Mouse (Mus musculus) hindlimb bud, embryonic 11.5 days (tissue): ENCODE results near the gene Nemf.
A peak's percentile ranks its signal among the peaks of the same experiment; 100 is the strongest.

Experiments used
- DNase-seq: peaks from one replicate; pipeline ENCODE4 v3.0.0-alpha.2; 2012; ENCODE audit warnings: low read depth, low spot score; ENCODE audit errors: extremely low spot score

Gene Nemf

DNA sequence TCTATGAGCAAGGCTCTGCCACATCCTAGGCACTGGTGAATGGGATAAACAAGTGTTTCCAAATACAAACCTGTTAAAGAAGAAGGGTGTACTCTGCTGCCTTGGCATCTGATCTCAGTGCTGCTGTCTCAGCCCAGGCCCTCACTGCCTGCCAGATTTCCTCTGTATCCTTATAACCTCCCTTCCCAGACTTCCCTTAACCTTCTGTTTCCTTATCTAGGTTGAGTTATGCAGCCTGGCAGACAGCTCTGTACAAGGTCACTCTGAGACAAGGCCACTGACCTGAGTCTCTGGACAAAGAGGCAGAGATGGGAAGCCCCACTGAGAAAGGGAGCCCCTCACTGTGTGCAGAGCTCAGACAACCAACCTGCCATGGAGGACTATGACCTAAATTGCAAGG is 38.5 kb downstream of the Nemf start:
- no peak for DNase-seq

GRCm38 (mm10) chr12:69309659-69310058 is 47.3 kb downstream of the Nemf start:
- DNase-seq = no peak

DNA sequence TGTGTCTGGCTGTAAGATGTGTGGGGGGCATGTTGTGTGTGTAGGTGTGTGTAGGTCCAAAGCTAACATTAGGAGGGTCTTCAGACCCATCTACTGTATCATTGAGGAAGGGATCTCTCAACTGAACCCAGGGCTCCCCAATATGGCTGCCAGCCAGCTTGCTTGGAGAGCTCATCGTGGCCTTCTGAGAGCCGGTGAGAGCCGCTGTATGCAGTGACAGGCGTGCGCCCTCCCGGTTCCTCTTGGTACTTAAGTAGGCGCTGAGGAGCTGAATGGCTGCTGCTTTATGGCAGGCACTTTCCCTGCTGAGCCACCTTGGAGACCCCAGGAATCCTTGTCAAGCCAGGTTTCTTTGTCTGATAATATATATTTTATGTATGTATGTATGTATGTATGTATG is 50.6 kb downstream of the Nemf start:
- DNase-seq = no peak

GRCm38 (mm10) chr12:69304051-69304450 is 52.9 kb downstream of the Nemf start:
- DNase-seq = no peak

- DNase-seq = no peak
These were observed 54.8 kb downstream of the Nemf start for GRCm38 (mm10) chr12:69302171-69302570.

DNA sequence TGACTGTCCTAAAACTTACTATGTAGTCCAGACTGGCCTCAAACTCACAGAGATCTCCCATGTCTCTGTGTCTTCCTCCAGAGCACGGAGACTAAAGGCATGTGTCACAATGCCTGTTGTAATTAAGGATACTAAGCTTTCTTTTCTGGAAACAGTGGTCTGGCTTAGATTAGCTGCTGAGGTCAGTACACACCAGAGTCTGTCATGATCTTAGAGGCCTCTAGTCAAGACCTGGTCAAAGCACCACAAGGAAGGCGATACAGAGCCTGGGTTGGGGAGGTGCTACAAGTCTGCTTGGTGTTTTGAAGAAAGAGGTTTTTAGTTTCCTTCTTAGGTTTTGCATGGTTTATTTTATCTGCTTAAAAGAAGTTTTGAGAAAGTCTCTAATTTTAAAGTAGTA is 56.6 kb downstream of the Nemf start:
- no peak for DNase-seq

- DNase-seq = no peak
These were observed 57.1 kb downstream of the Nemf start for GRCm38 (mm10) chr12:69299831-69300230.

GRCm38 (mm10) chr12:69299231-69299630 is 57.7 kb downstream of the Nemf start:
- DNase-seq = no peak

DNA sequence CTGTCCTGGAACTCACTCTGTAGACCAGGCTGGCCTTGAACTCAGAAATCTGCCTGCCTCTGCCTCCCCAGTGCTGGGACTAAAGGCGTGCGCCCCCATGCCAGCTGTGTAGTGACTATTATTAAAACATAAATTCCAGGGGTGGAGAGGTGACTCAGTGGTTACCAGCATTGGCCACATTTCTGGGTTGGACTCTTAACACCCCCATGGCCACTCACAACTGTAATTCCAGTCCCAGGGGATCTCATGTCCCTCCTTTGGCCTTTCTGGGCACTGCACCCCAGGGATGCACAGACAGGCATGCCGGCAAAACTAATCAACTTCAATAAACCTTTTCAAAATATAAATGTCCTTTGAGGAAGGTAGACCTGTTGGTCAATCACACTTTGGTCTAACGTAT is 58.7 kb downstream of the Nemf start:
- DNase-seq = no peak

DNA sequence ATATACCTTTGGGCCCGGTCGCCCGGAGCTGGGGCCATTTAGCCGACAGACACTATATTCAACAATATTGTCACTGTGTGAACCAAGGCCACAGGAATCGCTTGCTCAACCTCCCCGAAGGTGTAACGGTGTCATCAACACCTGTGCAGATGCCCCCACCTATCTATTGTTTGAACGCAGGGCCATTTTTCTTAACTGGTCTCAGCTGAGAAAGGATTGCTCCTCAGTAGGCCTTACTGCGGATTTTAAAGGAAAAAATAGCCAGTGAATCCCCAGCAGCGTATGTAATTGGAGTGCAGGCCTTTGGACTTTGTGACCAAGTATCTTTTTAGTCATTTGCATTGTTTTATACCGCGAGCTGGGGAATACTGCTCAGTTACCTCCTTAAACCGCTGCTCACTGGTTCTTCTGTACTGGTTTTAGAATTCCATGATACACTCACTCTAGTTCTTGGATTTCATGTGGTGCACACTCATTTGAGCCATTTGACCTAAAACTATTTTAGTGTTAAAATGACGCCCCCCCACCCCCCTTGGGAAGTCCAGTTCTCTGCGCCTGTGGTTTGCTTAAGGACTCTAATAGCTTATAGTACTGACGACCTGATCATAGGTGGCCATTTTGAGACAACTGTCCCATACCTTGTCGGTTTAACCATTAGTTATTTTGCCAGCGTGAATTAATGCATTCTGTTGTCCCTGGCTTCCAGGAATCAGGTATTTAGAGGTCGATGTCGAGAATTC is 59.4 kb downstream of the Nemf start:
- no peak for DNase-seq

GRCm38 (mm10) chr12:69296511-69297410 is 60.2 kb downstream of the Nemf start, which contains the start of gene Klhdc2:
Klhdc2 (plus strand) TSS chr12:69296681.
- DNase-seq = peak; percentile 39

- no peak for DNase-seq
These were observed 61.3 kb downstream of the Nemf start for GRCm38 (mm10) chr12:69295651-69296050.

DNA sequence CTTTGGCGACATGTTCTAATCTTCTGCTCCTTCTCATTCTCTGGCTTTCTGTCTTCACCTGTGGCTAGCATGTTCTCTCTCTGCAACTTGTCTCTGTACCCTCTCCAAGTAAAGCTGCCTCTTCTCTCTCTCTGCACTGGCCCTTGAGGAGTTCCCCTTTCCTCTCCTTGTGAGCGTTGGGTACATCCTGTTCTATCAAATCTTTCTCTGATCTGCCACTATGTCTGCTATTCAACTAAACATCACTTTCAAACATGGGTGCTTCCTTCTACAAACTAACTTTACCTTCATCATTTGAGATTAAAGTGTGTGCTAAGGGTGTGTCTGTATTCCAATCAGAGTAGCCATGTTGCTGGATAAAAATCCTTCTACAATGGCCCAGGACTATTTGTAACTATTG is 62.0 kb downstream of the Nemf start:
- DNase-seq = no peak

DNA sequence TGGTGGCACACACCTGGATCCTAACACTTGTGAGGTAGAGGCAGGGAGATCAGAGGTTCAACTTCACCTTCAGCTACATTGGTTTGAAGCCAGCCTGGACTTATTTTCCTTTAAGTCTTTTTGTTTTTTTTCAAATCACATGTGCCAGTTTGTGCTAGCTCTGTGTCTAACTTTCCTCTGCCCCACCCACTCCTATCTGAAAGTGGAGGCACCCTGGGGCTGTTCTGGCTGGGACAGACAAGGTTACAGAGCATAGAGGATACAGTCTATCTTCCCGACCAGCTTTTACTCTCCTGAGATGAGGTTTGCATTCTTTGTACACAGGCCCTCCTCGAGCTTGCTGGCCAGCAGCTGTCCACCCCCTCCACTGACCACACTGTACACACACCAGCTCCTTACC is 63.1 kb downstream of the Nemf start:
- DNase-seq = no peak

DNA sequence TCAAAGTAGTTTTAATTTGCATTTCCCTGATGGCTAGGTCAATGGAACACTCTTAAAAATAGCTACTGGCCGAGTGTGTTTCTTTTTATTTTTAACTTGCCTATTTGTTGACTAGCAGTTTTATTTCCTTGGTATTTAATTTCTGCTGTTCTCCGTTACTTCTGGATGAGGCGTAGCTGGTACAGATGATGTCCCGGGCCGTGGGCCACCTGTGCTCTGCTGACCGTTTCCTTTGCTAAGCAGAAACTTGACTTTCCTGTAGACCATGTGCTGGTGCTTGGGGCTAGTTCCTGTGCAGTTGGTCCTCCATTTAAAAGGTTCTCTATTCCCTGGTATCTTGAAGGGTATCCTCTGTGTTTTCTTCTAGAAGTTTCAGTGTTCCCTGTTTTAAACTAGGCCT is 64.6 kb downstream of the Nemf start:
- no peak for DNase-seq

DNA sequence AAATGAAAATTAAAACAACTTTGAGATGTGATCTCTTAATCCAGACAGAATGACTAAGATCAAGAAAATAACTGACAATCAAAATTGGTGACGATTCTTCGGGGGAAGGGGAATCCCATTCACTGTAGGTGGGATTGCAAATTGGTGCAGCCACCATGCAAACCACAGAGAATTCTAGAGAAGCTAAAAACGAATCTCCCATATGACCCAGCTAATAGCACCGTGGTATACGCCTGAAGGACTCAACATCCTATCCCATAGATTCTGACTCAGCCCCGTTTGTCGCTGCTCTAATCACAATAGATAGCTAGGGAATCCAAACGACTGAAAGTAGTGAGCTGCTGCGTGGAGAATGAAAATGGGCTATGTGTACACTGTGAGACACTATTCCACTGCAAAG is 68.3 kb downstream of the Nemf start:
- no peak for DNase-seq

DNA sequence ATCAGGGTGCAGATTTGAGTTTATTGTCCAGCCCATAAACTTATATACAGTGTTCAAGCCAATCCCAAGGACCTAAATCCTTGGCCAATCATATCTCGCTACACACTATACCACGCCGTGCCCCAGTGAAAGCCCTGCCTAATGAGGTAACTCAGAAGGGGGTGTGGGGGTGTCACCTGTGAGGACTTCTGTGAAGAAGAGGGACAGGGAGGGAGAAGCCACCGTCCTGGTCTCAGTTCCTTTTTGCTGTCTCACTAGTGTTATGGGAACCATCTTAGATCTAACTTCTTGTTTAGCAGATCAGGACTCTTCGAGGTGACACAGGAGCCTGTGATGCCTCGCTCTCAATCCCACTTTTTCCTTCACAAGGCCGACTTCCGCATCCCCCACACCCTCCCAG is 69.4 kb downstream of the Nemf start:
- DNase-seq = no peak

DNA sequence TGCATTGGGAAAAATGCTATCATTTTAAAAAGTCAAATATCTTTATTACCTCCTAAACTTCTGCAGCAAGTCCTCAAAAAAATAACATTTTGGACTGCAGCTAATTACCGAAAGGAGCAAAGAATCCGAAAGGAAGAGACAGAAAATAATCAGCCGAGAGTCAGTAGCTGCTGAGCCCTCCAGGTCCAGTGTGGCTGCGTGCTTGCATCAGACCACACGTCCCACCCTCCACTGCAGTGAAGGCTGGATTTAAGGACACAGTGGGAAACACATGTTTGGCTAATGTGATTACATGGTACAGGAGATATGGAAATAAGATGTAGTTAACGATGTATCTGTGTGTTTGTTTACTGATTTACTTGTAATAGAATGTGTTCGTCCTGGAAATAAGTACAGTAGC is 73.8 kb downstream of the Nemf start:
- DNase-seq = no peak

DNA sequence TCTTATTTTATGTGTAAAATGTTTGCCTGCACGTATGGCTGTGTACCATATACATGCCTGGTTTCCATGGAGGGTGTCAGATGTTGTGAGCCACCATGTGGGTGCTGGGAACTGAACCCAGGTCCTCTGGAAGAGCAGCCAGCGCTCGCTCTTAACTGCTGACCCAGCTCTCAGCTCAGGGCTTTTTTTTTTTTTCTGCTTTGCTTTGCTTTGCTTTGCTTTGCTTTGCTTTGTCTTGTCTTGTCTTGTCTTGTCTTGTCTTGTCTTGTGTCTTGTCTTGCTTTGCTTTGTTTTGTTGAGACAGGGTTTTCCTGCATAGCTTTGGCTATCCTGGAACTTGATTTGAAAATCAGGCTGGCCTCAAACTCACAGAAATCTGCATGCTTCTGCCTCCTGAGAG is 76.0 kb downstream of the Nemf start:
- no peak for DNase-seq

DNA sequence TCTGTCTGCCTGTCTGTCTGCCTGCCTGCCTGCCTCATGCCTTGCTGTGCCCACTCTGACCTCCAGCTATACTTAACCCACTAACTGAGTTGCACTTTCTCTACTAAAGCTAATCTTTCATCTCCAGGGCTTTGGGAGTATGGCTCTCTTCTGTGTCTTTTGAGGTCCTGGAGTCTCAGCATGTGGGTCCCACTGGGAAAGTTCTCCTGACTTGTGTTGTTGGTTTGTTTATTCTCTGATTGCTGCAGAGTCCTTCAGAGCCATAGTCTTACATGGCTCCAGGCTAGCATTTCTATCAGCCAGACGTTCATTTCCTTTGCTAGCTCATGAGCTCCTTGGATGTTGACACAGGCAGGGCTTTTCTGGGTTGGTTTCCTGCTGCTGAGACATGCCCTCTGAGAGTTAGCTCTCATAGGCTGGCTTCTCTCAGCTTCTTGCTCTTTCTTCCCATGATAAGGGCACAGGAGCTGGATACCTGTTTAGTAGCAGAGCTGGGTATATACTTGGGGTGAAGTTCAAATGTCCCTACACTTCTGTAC is 77.0 kb downstream of the Nemf start:
- DNase-seq = no peak

GRCm38 (mm10) chr12:69268956-69269355 is 88.0 kb downstream of the Nemf start:
- no peak for DNase-seq
